Mouse (Mus musculus) heart, embryonic 13.5 days (tissue): ENCODE measurements around the gene Recql5. TPM values are rescaled to one million over a fixed set of nuclear protein-coding genes. Genes with fewer than 3 reads are reported as not detected.
"Not testable (repeated sequence)": the region's sequence is repeated elsewhere in the genome, so short reads cannot be mapped to it uniquely, and the experiment has no call there.

Experiments
- ATAC-seq: fragments of 200-750 bp; cut with Nextera tagmentation; 2 replicates; pipeline ENCODE4 v1.8.0; 2017; ENCODE audit warnings: moderate TSS enrichment; ENCODE audit not compliant: insufficient number of reproducible peaks, low FRiP score, low TSS enrichment; ENCODE audit errors: extremely low read depth
- H3K27ac ChIP-seq: fragments of 300-500 bp; sonication (generic); replicated peaks from 2 replicates; pipeline ENCODE4 v1.5.1; 2015; ENCODE audit warnings: moderate library complexity, mild to moderate bottlenecking, inconsistent platforms
- H3K27me3 ChIP-seq: fragments of 300-500 bp; sonication (generic); replicated peaks from 2 replicates; pipeline ENCODE4 v1.6.1; 2015; ENCODE audit warnings: mild to moderate bottlenecking, inconsistent platforms
- H3K36me3 ChIP-seq: fragments of 300-500 bp; sonication (generic); 2 replicates; pipeline ENCODE4 v1.6.1; 2015; ENCODE audit warnings: mild to moderate bottlenecking, inconsistent platforms
- H3K4me1 ChIP-seq: fragments of 300-500 bp; sonication (generic); 2 replicates; pipeline ENCODE4 v1.6.1; 2015; ENCODE audit warnings: inconsistent platforms
- H3K4me2 ChIP-seq: fragments of 300-500 bp; sonication (generic); 2 replicates; pipeline ENCODE4 v1.6.1; 2015; ENCODE audit warnings: inconsistent platforms, mild to moderate bottlenecking, moderate library complexity
- H3K4me3 ChIP-seq: fragments of 300-500 bp; sonication (generic); 2 replicates; pipeline ENCODE4 v1.5.1; 2015; ENCODE audit warnings: moderate library complexity, mild to moderate bottlenecking, inconsistent platforms
- H3K9ac ChIP-seq: fragments of 300-500 bp; sonication (generic); 2 replicates; pipeline ENCODE4 v1.6.1; 2015; ENCODE audit warnings: inconsistent platforms, mild to moderate bottlenecking, moderate library complexity
- H3K9me3 ChIP-seq: fragments of 300-500 bp; sonication (generic); 2 replicates; pipeline ENCODE4 v1.6.1; 2016; ENCODE audit warnings: inconsistent platforms
- WGBS: fragments of 180-500 bp; shearing (Covaris S2); methylation state at CpG from one replicate; pipeline ENCODE4 v1.1.7; 2015; ENCODE audit warnings: mixed read lengths; 5-methylcytosine and 5-hydroxymethylcytosine counted together
- polyA plus RNA-seq: library from polyadenylated mRNA; unstranded; fragments of >200 nt; fragmentation: Nextera tagmentation; extraction: Ambion mirVana; gene quantifications from 2 replicates; pipeline ENCODE4 v1.2.1, GENCODE M21; 2015

Recql5 gene
- polyA plus RNA-seq, 1 experiment from 2014 or later: 11.6 TPM

- 56% methylated on average over 13 of the region's 13 CpGs for WGBS
- Histone ChIP-seq H3K4me3 (no peak overlapping the region), H3K36me3 (peaks cover 32% of the 10 kb centered on the region), H3K4me1 (peaks cover 23% of the 10 kb centered on the region), H3K27ac (no peak overlapping the region), H3K9ac (0 out of 2 replicates have a peak overlapping the region, but pooled peaks have one; percentile 76), H3K4me2 (peak overlapping the region; percentile 78), H3K9me3 (no peaks in the 10 kb centered on the region), H3K27me3 (peaks cover 59% of the 10 kb centered on the region)
- ATAC-seq: no peak
These were observed 75.3 kb downstream of the Recql5 start for GRCm38 (mm10) chr11:115857936-115858335.

DNA sequence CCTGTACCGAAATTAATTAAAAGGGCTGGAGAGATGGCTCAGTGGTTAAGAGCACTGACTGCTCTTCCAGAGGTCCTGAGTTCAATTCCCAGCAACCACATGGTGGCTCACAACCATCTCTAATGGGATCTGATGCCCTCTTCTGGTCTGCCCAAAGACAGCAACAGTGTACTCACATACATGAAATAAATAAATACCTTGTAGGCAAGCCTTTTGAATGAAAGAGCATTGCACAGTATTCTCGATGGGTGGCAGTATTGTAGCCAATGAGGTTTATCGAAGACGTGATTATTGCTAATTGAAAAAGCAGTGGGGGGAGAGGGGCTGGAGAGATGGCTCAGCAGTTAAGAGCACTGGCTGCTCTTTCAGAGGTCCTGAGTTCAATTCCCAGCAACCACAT, 76.1 kb downstream of the Recql5 start:
- H3K9me3 ChIP-seq, H3K4me3 ChIP-seq, H3K9ac ChIP-seq, H3K27ac ChIP-seq, H3K4me2 ChIP-seq, ATAC-seq: not testable (repeated sequence)
- WGBS: 95% methylated on average over 4 of the region's 4 CpGs
- H3K4me1 ChIP-seq: peaks cover 23% of the 10 kb centered on the region
- H3K36me3 ChIP-seq: peaks cover 40% of the 10 kb centered on the region
- peaks cover 51% of the 10 kb centered on the region for H3K27me3 ChIP-seq

DNA sequence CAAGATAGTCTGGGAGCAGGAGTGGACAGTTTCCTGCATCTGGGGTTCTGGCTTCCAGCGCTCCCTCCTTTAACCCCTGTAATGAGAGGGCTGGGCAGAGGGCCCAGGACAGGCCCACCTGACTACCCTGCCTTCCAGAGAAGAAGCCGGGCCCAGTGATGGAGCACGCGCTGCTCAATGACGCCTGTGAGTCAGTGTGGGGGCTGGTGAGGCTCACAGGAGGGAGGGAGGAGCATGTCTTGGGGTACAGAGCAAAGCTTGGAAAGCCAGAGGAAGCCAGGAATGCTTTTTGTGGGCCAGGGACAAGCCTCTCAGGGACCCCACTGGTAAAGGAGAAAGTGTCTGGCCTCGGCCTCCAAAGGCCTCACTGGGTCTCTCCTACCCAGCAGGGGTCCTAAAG, 78.6 kb downstream of the Recql5 start:
- ATAC-seq: no peak
- no peak overlapping the region for H3K4me3 ChIP-seq
- H3K9me3 ChIP-seq: no peaks in the 10 kb centered on the region
- H3K9ac ChIP-seq: no peak overlapping the region
- H3K36me3 ChIP-seq: peaks cover 64% of the 10 kb centered on the region
- peaks cover 20% of the 10 kb centered on the region for H3K4me1 ChIP-seq
- peaks cover 27% of the 10 kb centered on the region for H3K27me3 ChIP-seq
- 79% methylated on average over 6 of the region's 6 CpGs for WGBS
- no peak overlapping the region for H3K27ac ChIP-seq
- no peak overlapping the region for H3K4me2 ChIP-seq

DNA sequence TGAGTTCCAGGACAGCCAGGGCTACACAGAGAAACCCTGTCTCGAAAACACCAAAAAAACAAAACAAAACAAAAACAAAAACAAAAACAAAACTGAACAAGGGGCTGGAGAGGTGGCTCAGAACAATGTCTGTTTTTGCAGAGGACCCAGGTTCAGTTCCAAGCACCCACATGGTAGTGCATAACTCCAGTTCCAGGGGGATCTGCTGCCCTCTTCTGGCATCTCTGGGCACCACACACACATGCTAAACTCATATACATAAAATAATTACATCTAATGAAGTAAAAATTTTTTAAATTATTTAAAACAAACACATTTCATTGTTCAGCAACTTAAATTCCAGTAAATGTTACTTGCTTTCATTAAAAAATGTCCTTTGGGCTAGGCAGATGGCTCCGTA, 87.5 kb downstream of the Recql5 start:
- H3K4me1 ChIP-seq: peaks cover 39% of the 10 kb centered on the region
- 92% methylated on average over 2 of the region's 2 CpGs for WGBS
- no peak for ATAC-seq
- H3K9me3 ChIP-seq: peaks cover 5% of the 10 kb centered on the region; the same call in 1 of the 2 replicates
- H3K27me3 ChIP-seq: no peaks in the 10 kb centered on the region
- no peak overlapping the region for H3K4me3 ChIP-seq
- H3K36me3 ChIP-seq: peaks cover 66% of the 10 kb centered on the region
- no peak overlapping the region for H3K4me2 ChIP-seq
- no peak overlapping the region for H3K27ac ChIP-seq
- H3K9ac ChIP-seq: no peak overlapping the region

DNA sequence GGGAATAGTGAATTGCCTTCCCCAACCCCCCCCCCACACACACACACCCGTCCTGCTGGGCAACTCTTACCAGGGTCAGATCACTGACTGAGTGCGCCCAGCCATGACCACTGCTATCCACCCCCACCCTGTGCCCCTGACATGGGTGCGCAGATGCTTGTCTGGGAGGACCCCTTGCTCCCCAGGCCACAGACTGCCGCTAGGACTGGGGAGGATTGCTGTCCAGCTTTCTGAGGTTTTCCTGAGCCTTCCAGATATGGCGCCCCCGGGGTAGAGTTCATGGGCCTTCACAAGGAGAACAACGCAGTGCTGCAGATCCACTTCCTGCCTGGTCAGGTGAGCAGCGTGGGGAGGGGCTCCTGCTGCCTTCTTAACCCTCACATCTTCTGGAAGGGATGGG, 89.0 kb downstream of the Recql5 start:
- 73% methylated on average over 8 of the region's 8 CpGs for WGBS
- peaks cover 5% of the 10 kb centered on the region; the same call in 1 of the 2 replicates for H3K9me3 ChIP-seq
- peak overlapping the region; percentile 55; the same call in 1 of the 2 replicates for H3K9ac ChIP-seq
- peaks cover 51% of the 10 kb centered on the region for H3K4me1 ChIP-seq
- H3K27ac ChIP-seq: peak overlapping the region; percentile 97; the same call in 1 of the 2 replicates
- no peak overlapping the region for H3K4me3 ChIP-seq
- ATAC-seq: no peak
- H3K36me3 ChIP-seq: peaks cover 50% of the 10 kb centered on the region
- no peaks in the 10 kb centered on the region for H3K27me3 ChIP-seq
- no peak overlapping the region for H3K4me2 ChIP-seq

DNA sequence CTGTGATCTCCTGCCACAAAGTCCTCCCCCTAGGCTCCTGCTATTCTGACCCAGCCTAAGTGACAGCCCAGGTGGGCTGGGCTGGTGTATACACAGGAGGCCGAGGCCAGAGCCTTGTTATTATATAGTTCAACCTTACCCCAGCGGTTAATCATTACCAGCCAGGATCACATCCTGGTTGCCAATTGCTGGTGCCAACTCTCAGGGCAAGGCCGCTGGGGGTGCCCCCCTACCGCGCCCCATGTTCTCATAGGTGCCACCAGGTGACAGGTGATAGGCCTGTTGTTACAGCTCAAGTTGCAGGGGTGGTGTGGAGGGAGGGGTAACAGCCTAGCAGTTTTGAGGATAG, 89.4 kb downstream of the Recql5 start:
- H3K27ac ChIP-seq: peak overlapping the region; percentile 97
- H3K4me1 ChIP-seq: peaks cover 55% of the 10 kb centered on the region
- peak overlapping the region; percentile 55; the same call in 1 of the 2 replicates for H3K9ac ChIP-seq
- WGBS: 88% methylated on average over 5 of the region's 5 CpGs
- no peak for ATAC-seq
- no peak overlapping the region for H3K4me3 ChIP-seq
- no peaks in the 10 kb centered on the region for H3K27me3 ChIP-seq
- no peak overlapping the region for H3K4me2 ChIP-seq
- peaks cover 46% of the 10 kb centered on the region for H3K36me3 ChIP-seq
- H3K9me3 ChIP-seq: peaks cover 5% of the 10 kb centered on the region; the same call in 1 of the 2 replicates

- 74% methylated on average over 13 of the region's 14 CpGs for WGBS
- peaks cover 61% of the 10 kb centered on the region for H3K4me1 ChIP-seq
- H3K36me3 ChIP-seq: peaks cover 41% of the 10 kb centered on the region
- no peak overlapping the region for H3K4me2 ChIP-seq
- H3K9ac ChIP-seq: peak overlapping the region; percentile 55
- H3K9me3 ChIP-seq: peaks cover 5% of the 10 kb centered on the region; the same call in 1 of the 2 replicates
- ATAC-seq: no peak
- H3K27ac ChIP-seq: peak overlapping the region; percentile 97
- H3K4me3 ChIP-seq: no peak overlapping the region
- H3K27me3 ChIP-seq: no peaks in the 10 kb centered on the region
These were observed 90.0 kb downstream of the Recql5 start for GRCm38 (mm10) chr11:115843141-115843890.

Other genes starting within 250 kb of the Recql5 start
- 86.6 and 90.0 TPM in 2 replicates for gene Grb2, start 224.9 kb downstream of the Recql5 start, polyA plus RNA-seq
- 34.3 and 39.4 TPM in 2 replicates for gene Tmem94, start 168.0 kb downstream of the Recql5 start, polyA plus RNA-seq
- gene Caskin2, start 119.8 kb downstream of the Recql5 start, polyA plus RNA-seq: 20.0 and 20.1 TPM in 2 replicates
- gene Tsen54, start 118.8 kb downstream of the Recql5 start, polyA plus RNA-seq: 24.4 and 27.5 TPM in 2 replicates
- 18.9 and 19.0 TPM in 2 replicates for gene Llgl2, start 109.4 kb downstream of the Recql5 start, polyA plus RNA-seq
- gene Myo15b, start 75.1 kb downstream of the Recql5 start, polyA plus RNA-seq: 0.17 and 0.27 TPM in 2 replicates
- 20.0 and 24.2 TPM in 2 replicates for gene Smim5, start 33.5 kb downstream of the Recql5 start, polyA plus RNA-seq
- gene Smim6, start 21.5 kb downstream of the Recql5 start, polyA plus RNA-seq: 1.4 TPM in 2 replicates
- 23.3 and 24.8 TPM in 2 replicates for gene Sap30bp, start 195 bp downstream of the Recql5 start, polyA plus RNA-seq
- 0.99 and 1.1 TPM in 2 replicates for gene Itgb4, start 41.2 kb upstream of the Recql5 start, polyA plus RNA-seq
- gene Galk1, start 79.2 kb upstream of the Recql5 start, polyA plus RNA-seq: 150 and 178 TPM in 2 replicates
- gene H3f3b, start 94.5 kb upstream of the Recql5 start, polyA plus RNA-seq: 647 and 691 TPM in 2 replicates
- 22.8 and 23.9 TPM in 2 replicates for gene Unk, start 96.8 kb upstream of the Recql5 start, polyA plus RNA-seq
- gene Unc13d, start 144.5 kb upstream of the Recql5 start, polyA plus RNA-seq: 1.5 and 2.3 TPM in 2 replicates
- gene Wbp2, start 153.5 kb upstream of the Recql5 start, polyA plus RNA-seq: 134 and 138 TPM in 2 replicates
- gene Trim47, start 193.7 kb upstream of the Recql5 start, polyA plus RNA-seq: 46.1 and 51.1 TPM in 2 replicates
- gene Trim65, start 197.7 kb upstream of the Recql5 start, polyA plus RNA-seq: 4.2 and 4.3 TPM in 2 replicates
- gene Mrpl38, start 205.4 kb upstream of the Recql5 start, polyA plus RNA-seq: 82.4 and 92.2 TPM in 2 replicates
- 22.8 and 24.4 TPM in 2 replicates for gene Fbf1, start 234.7 kb upstream of the Recql5 start, polyA plus RNA-seq